Mouse (Mus musculus): ENCODE measurements around the gene Fads3. TPM values are rescaled to one million over a fixed set of nuclear protein-coding genes. Genes with fewer than 3 reads are reported as not detected.

Fads3 gene
- total and polyA plus RNA-seq, 2 experiments, result 1.4 to 4.8 TPM

GRCm38 (mm10) chr19:9998736-9999486, 42.5 kb upstream of the Fads3 start:
- H3K36me3 ChIP-seq (ENCODE audit: control insufficient read depth, insufficient read depth, low read length), result no peaks in the 10 kb centered on the region
- TF ChIP-seq CTCF (IDR thresholded peaks at IDR 0.05; ENCODE audit: low read depth, low read length), result no peak
- TF ChIP-seq POLR2A (IDR thresholded peaks at IDR 0.05; ENCODE audit: extremely low read depth, insufficient read depth, low read length), result no peak

DNA sequence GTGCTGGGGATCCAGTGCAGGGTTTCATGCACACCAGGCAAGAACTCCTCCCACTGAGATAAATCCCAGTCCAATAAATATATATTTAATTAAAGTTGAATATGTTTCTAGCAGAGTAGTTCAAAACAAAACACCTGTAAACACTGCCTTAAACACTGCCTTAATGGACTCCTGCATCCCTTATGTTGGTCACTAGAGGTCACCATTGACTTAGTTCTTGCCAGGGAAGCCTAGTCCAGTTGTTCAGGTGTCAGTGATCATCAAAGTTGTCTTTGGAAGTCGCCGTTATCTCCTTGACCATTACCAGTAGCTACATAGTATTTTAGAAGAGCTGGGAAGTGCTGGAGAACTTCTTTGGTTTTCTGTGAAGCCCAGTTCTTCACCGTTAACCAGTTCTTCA, 41.0 kb upstream of the Fads3 start:
- no peaks in the 10 kb centered on the region for H3K79me2 ChIP-seq (ENCODE audit: control insufficient read depth, insufficient read depth, low read length)
- 20% methylated on average over 3 of the region's 3 CpGs for WGBS
- no peaks in the 10 kb centered on the region for H3K36me3 ChIP-seq (ENCODE audit: control insufficient read depth, insufficient read depth, low read length)
- TF ChIP-seq CTCF (IDR thresholded peaks at IDR 0.05; ENCODE audit: low read depth, low read length), result peak; percentile 76
- no peak for TF ChIP-seq POLR2A (IDR thresholded peaks at IDR 0.05; ENCODE audit: extremely low read depth, insufficient read depth, low read length)
- H3K9ac ChIP-seq (ENCODE audit: low read depth, low read length), result no peak overlapping the region
- H3K27me3 ChIP-seq (ENCODE audit: control insufficient read depth, insufficient read depth, low read length), result no peaks in the 10 kb centered on the region
- DNase-seq (ENCODE audit: extremely low read depth, low read depth, low spot score), result peak; percentile 63
- no peak overlapping the region for H3K4me3 ChIP-seq (ENCODE audit: insufficient read depth, low read depth, low read length)
- H3K4me1 ChIP-seq (ENCODE audit: control insufficient read depth, insufficient read depth, low read length), result peaks cover 8% of the 10 kb centered on the region
- H3K27ac ChIP-seq (replicated peaks; ENCODE audit: insufficient read depth, low read depth, low read length), result no peak overlapping the region

More at GRCm38 (mm10) chr19:9998736-9999486, 42.5 kb upstream of the Fads3 start:
- peaks cover 8% of the 10 kb centered on the region for H3K4me1 ChIP-seq (ENCODE audit: control insufficient read depth, insufficient read depth, low read length)
- WGBS, result 75% methylated on average over 13 of the region's 13 CpGs
- H3K79me2 ChIP-seq (ENCODE audit: control insufficient read depth, insufficient read depth, low read length), result no peaks in the 10 kb centered on the region
- H3K27me3 ChIP-seq (ENCODE audit: control insufficient read depth, insufficient read depth, low read length), result no peaks in the 10 kb centered on the region
- H3K27ac ChIP-seq (replicated peaks; ENCODE audit: insufficient read depth, low read depth, low read length), result no peak overlapping the region
- no peak overlapping the region for H3K9ac ChIP-seq (ENCODE audit: low read depth, low read length)
- no peak overlapping the region for H3K4me3 ChIP-seq (ENCODE audit: insufficient read depth, low read depth, low read length)
- no peak for DNase-seq (ENCODE audit: extremely low read depth, low read depth, low spot score)

DNA sequence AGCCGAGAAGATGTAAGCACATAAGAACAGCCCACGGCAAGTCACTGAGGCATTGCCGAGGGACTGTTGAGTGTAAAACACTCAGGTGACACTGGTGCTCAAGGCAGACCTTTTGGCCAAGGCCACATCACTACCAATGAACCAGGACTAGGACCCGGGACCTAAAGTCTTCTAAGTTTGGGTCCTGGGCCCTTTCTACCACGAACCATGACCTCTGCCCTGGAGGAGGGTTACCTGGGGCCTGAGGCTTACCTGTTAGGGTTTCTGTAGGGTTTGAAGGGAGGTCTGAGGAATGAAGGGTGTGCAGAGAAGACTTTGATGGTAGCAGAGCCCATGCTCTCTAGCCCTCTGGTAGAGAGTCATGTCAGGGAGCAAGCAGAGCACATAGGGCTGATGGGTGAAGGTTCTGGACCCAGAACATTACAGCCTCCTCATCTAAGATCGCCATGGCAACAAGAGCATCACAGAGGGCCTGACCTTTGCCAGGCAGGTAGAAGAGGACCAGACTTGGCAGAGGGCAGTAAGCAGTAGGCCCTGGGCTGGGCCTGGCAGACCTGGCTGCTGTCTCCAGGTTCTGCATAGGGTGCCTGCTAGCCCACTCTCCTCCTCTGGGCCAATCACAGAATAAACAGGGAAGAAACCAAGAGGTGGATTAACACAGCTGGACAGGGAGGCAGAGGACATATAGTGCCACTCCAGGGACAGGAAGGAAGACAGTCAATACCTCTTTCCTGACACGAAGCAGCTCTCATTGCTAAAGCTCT, 40.0 kb upstream of the Fads3 start, which contains the start of the genes Best1 and Rab3il1:
Best1 (minus strand) TSS at position 428 of the 764 bp plus-strand sequence.
Rab3il1 (plus strand) TSS at position 464 of the 764 bp plus-strand sequence.
- H3K4me1 ChIP-seq (ENCODE audit: control insufficient read depth, insufficient read depth, low read length), result peaks cover 8% of the 10 kb centered on the region
- no peak within 1 kb of the TSS for H3K27ac ChIP-seq (replicated peaks; ENCODE audit: insufficient read depth, low read depth, low read length)
- H3K4me3 ChIP-seq (ENCODE audit: insufficient read depth, low read depth, low read length), result no peak within 1 kb of the TSS
- H3K27me3 ChIP-seq (ENCODE audit: control insufficient read depth, insufficient read depth, low read length), result no peaks in the 10 kb centered on the region
- 81% methylated on average over 7 of the region's 7 CpGs for WGBS
- no peak within 1 kb of the TSS for H3K9ac ChIP-seq (ENCODE audit: low read depth, low read length)
- H3K36me3 ChIP-seq (ENCODE audit: control insufficient read depth, insufficient read depth, low read length), result no peaks in the 10 kb centered on the region
- no peak for DNase-seq (ENCODE audit: extremely low read depth, low read depth, low spot score)
- no peak for TF ChIP-seq CTCF (IDR thresholded peaks at IDR 0.05; ENCODE audit: low read depth, low read length)
- TF ChIP-seq POLR2A (IDR thresholded peaks at IDR 0.05; ENCODE audit: extremely low read depth, insufficient read depth, low read length), result no peak
- H3K79me2 ChIP-seq (ENCODE audit: control insufficient read depth, insufficient read depth, low read length), result no peaks in the 10 kb centered on the region

- TF ChIP-seq POLR2A (IDR thresholded peaks at IDR 0.05; ENCODE audit: extremely low read depth, insufficient read depth, low read length), result no peak
- TF ChIP-seq CTCF (IDR thresholded peaks at IDR 0.05; ENCODE audit: low read depth, low read length), result no peak
- Histone ChIP-seq H3K4me3 (ENCODE audit: insufficient read depth, low read depth, low read length) (no peak overlapping the region), H3K27ac (replicated peaks; ENCODE audit: insufficient read depth, low read depth, low read length) (no peak overlapping the region), H3K36me3 (ENCODE audit: control insufficient read depth, insufficient read depth, low read length) (no peaks in the 10 kb centered on the region), H3K79me2 (ENCODE audit: control insufficient read depth, insufficient read depth, low read length) (no peaks in the 10 kb centered on the region), H3K9ac (ENCODE audit: low read depth, low read length) (no peak overlapping the region), H3K4me1 (ENCODE audit: control insufficient read depth, insufficient read depth, low read length) (peaks cover 8% of the 10 kb centered on the region), H3K27me3 (ENCODE audit: control insufficient read depth, insufficient read depth, low read length) (no peaks in the 10 kb centered on the region)
- no peak for DNase-seq (ENCODE audit: extremely low read depth, low read depth, low spot score)
- 97% methylated on average over 1 of the region's 1 CpGs for WGBS
Observed at GRCm38 (mm10) chr19:10003696-10004095, 37.7 kb upstream of the Fads3 start.

DNA sequence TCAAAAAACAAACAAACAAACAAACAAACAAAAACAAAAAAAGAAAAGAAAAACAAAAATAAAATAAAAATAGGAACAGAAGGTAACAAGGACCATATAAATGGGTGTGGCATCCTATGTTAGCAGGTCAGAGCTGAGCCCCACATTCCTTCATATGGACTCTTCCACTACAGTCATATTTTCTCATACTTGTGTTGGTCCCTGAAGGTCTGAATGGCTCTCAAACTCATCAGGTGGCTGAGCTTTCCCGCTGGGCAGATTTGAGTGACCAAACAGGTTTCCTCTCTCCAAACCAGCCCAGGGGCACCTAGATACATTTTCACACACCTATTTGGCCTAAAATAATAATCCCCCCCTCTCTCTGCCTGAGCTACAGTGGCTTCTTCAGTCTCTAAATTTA, 30.0 kb upstream of the Fads3 start:
- Histone ChIP-seq H3K79me2 (ENCODE audit: control insufficient read depth, insufficient read depth, low read length) (no peaks in the 10 kb centered on the region), H3K36me3 (ENCODE audit: control insufficient read depth, insufficient read depth, low read length) (no peaks in the 10 kb centered on the region), H3K9ac (ENCODE audit: low read depth, low read length) (no peak overlapping the region), H3K27ac (replicated peaks; ENCODE audit: insufficient read depth, low read depth, low read length) (no peak overlapping the region), H3K4me1 (ENCODE audit: control insufficient read depth, insufficient read depth, low read length) (no peaks in the 10 kb centered on the region; the same call in 1 of the 2 replicates), H3K4me3 (ENCODE audit: insufficient read depth, low read depth, low read length) (no peak overlapping the region), H3K27me3 (ENCODE audit: control insufficient read depth, insufficient read depth, low read length) (no peaks in the 10 kb centered on the region)
- 80% methylated on average over 1 of the region's 1 CpGs for WGBS
- no peak for DNase-seq (ENCODE audit: extremely low read depth, low read depth, low spot score)
- TF ChIP-seq CTCF (IDR thresholded peaks at IDR 0.05; ENCODE audit: low read depth, low read length), result no peak
- no peak for TF ChIP-seq POLR2A (IDR thresholded peaks at IDR 0.05; ENCODE audit: extremely low read depth, insufficient read depth, low read length)

Data from liver, adult 2 months (tissue).